Mouse (Mus musculus) megakaryocyte, embryonic 14.5 days (primary cell): ENCODE measurements around the gene Lypd6b.

Source experiments
- FLI1 ChIP-seq: IDR thresholded peaks from 2 replicates; pipeline ENCODE4 v1.6.1; 2012; ENCODE audit warnings: low read length, inconsistent platforms, mixed read lengths
- GATA1 ChIP-seq: IDR thresholded peaks from 3 replicates; pipeline ENCODE4 v1.6.1; 2012; ENCODE audit warnings: mixed read lengths, low read length, inconsistent platforms, borderline replicate concordance

GRCm38 (mm10) chr2:49942100-49942499, 154.6 kb downstream of the Lypd6b start:
- TF ChIP-seq GATA1 (no peak), FLI1 (no peak)
